Mouse (Mus musculus) MEL (cell line): ENCODE data around the gene Atrnl1.

ENCODE experiments used
- CTCF ChIP-seq, 3 experiments: IDR thresholded peaks in 2 of 3; conservative IDR thresholded peaks in 1 of 3; 2 replicates each; pipeline ENCODE4 v1.5.1; 2011 to 2012; ENCODE audit warnings: low read length in 3 of 3, low read depth in 2 of 3, mild to moderate bottlenecking in 2 of 3, improper control_type of control experiment in 1 of 3, inconsistent platforms in 1 of 3, mixed read lengths in 1 of 3, moderate library complexity in 1 of 3; ENCODE audit not compliant: control insufficient read depth in 1 of 3, insufficient read depth in 1 of 3, poor library complexity in 1 of 3, severe bottlenecking in 1 of 3
- ELF1 ChIP-seq: IDR thresholded peaks from 2 replicates; pipeline ENCODE4 v1.6.1; 2014; ENCODE audit warnings: low read depth, mild to moderate bottlenecking, inconsistent platforms, low read length, improper control_type of control experiment, moderate library complexity
- EP300 ChIP-seq, 2 experiments: IDR thresholded peaks; 2 replicates each; pipeline ENCODE4 v1.6.1; 2011; ENCODE audit warnings: improper control_type of control experiment in 2 of 2, low read length in 2 of 2, low read depth in 1 of 2, mild to moderate bottlenecking in 1 of 2
- GATA1 ChIP-seq: IDR thresholded peaks from 2 replicates; pipeline ENCODE4 v1.6.1; 2011; ENCODE audit warnings: low read depth, low read length, improper control_type of control experiment
- MAZ ChIP-seq: IDR thresholded peaks from 2 replicates; pipeline ENCODE4 v1.6.1; 2012; ENCODE audit warnings: low read depth, mild to moderate bottlenecking, inconsistent platforms, low read length, improper control_type of control experiment
- MXI1 ChIP-seq: IDR thresholded peaks from 2 replicates; pipeline ENCODE4 v1.6.1; 2011; ENCODE audit warnings: mild to moderate bottlenecking, low read depth, low read length, improper control_type of control experiment
- MYB ChIP-seq: IDR thresholded peaks from 2 replicates; pipeline ENCODE4 v1.6.1; 2011; ENCODE audit warnings: mild to moderate bottlenecking, low read depth, low read length, improper control_type of control experiment
- NRF1 ChIP-seq: IDR thresholded peaks from 2 replicates; pipeline ENCODE4 v1.6.1; 2014; ENCODE audit warnings: low read depth, mild to moderate bottlenecking, inconsistent platforms, low read length, improper control_type of control experiment, moderate library complexity; ENCODE audit not compliant: poor library complexity, insufficient read depth, severe bottlenecking
- POLR2A ChIP-seq, 2 experiments: IDR thresholded peaks; 2 replicates each; pipeline ENCODE4 v1.6.1; 2011 to 2012; ENCODE audit warnings: low read length in 2 of 2, mild to moderate bottlenecking in 2 of 2, control low read depth in 1 of 2, improper control_type of control experiment in 1 of 2, low read depth in 1 of 2, moderate library complexity in 1 of 2; ENCODE audit not compliant: control insufficient read depth in 1 of 2, insufficient read depth in 1 of 2, poor library complexity in 1 of 2
- POLR2AphosphoS2 ChIP-seq: IDR thresholded peaks from 2 replicates; pipeline ENCODE4 v1.6.1; 2011; ENCODE audit warnings: low read length, improper control_type of control experiment
- SIN3A ChIP-seq: IDR thresholded peaks from 2 replicates; pipeline ENCODE4 v1.6.1; 2012; ENCODE audit warnings: low read length, improper control_type of control experiment, inconsistent platforms
- SMC3 ChIP-seq: IDR thresholded peaks from 2 replicates; pipeline ENCODE4 v1.6.1; 2011; ENCODE audit warnings: low read depth, low read length, improper control_type of control experiment
- UBTF ChIP-seq: IDR thresholded peaks from 2 replicates; pipeline ENCODE4 v1.6.1; 2012; ENCODE audit warnings: low read depth, mild to moderate bottlenecking, inconsistent platforms, low read length, improper control_type of control experiment, moderate library complexity, borderline replicate concordance; ENCODE audit not compliant: insufficient read depth
- USF1 ChIP-seq: IDR thresholded peaks from 2 replicates; pipeline ENCODE4 v1.6.1; 2014; ENCODE audit warnings: low read depth, mild to moderate bottlenecking, inconsistent platforms, low read length, improper control_type of control experiment, moderate library complexity

GRCm38 (mm10) chr19:57802207-57802606 is 191.4 kb downstream of the Atrnl1 start:
- TF ChIP-seq POLR2AphosphoS2 (no peak), MXI1 (no peak), NRF1 (no peak), CTCF (IDR thresholded peaks at IDR 0.05 in 2 of 3, conservative IDR thresholded peaks at IDR 0.05 in 1 of 3; ENCODE audit: control insufficient read depth in 1 of 3, insufficient read depth in 1 of 3, low read depth in 2 of 3, low read length in 3 of 3, poor library complexity in 1 of 3, severe bottlenecking in 1 of 3) (no peak), POLR2A (IDR thresholded peaks at IDR 0.05; ENCODE audit: control insufficient read depth in 1 of 2, insufficient read depth in 1 of 2, low read depth in 1 of 2, low read length in 2 of 2, poor library complexity in 1 of 2) (no peak), UBTF (no peak), GATA1 (no peak), MAZ (no peak), EP300 (IDR thresholded peaks at IDR 0.05; ENCODE audit: low read depth in 1 of 2, low read length in 2 of 2) (no peak), SMC3 (no peak), MYB (no peak), USF1 (no peak), SIN3A (no peak), ELF1 (no peak)
